Mouse (Mus musculus) hindbrain, embryonic 11.5 days (tissue): ENCODE results near the gene Dhx58. TPM values are rescaled to one million over a fixed set of nuclear protein-coding genes. Genes with fewer than 3 reads are reported as not detected.

Experiments used
- ATAC-seq: fragments of 200-750 bp; cut with Nextera tagmentation; 2 replicates; pipeline ENCODE4 v1.8.0; 2017; ENCODE audit warnings: mild to moderate bottlenecking, moderate TSS enrichment, moderate library complexity; ENCODE audit not compliant: low FRiP score
- DNase-seq: peaks from one replicate; pipeline ENCODE4 v3.0.0-alpha.2; 2015; ENCODE audit warnings: low spot score
- H3K27ac ChIP-seq: fragments of 300-500 bp; sonication (generic); 2 replicates; pipeline ENCODE4 v1.5.1; 2014; ENCODE audit warnings: mild to moderate bottlenecking, low read depth, low read length
- H3K27me3 ChIP-seq: fragments of 300-500 bp; sonication (generic); 2 replicates; pipeline ENCODE4 v1.6.1; 2014; ENCODE audit warnings: mild to moderate bottlenecking, low read length, moderate library complexity, mixed read lengths; ENCODE audit not compliant: control insufficient read depth, insufficient read depth
- H3K36me3 ChIP-seq: fragments of 300-500 bp; sonication (generic); 2 replicates; pipeline ENCODE4 v1.6.1; 2014; ENCODE audit warnings: mild to moderate bottlenecking, low read length, moderate library complexity, mixed read lengths; ENCODE audit not compliant: control insufficient read depth, insufficient read depth
- H3K4me1 ChIP-seq: fragments of 300-500 bp; sonication (generic); replicated peaks from 2 replicates; pipeline ENCODE4 v1.6.1; 2014; ENCODE audit warnings: low read length, mixed read lengths; ENCODE audit not compliant: control insufficient read depth, insufficient read depth
- H3K4me2 ChIP-seq: fragments of 300-500 bp; sonication (generic); replicated peaks from 2 replicates; pipeline ENCODE4 v1.6.1; 2014; ENCODE audit warnings: mild to moderate bottlenecking, low read depth, low read length
- H3K4me3 ChIP-seq: fragments of 300-500 bp; sonication (generic); 2 replicates; pipeline ENCODE4 v1.5.1; 2014; ENCODE audit warnings: low read depth, low read length
- H3K9ac ChIP-seq: fragments of 300-500 bp; sonication (generic); 2 replicates; pipeline ENCODE4 v1.6.1; 2014; ENCODE audit warnings: low read depth, low read length
- H3K9me3 ChIP-seq: fragments of 300-500 bp; sonication (generic); 2 replicates; pipeline ENCODE4 v1.6.1; 2016; ENCODE audit warnings: low read length; ENCODE audit not compliant: control insufficient read depth
- WGBS: fragments of 180-500 bp; shearing (Covaris S2); extraction: QIAGEN DNeasy Blood & Tissue Kit; methylation state at CpG from one replicate; pipeline ENCODE4 v1.1.7; 2014; 5-methylcytosine and 5-hydroxymethylcytosine counted together
- polyA plus RNA-seq: library from polyadenylated mRNA; unstranded; fragments of >200 nt; fragmentation: Nextera tagmentation; extraction: Ambion mirVana; gene quantifications from 2 replicates; pipeline ENCODE4 v1.2.1, GENCODE M21; 2014

Dhx58 gene
- polyA plus RNA-seq, 1 experiment from 2014 or later, result 1.9 TPM

DNA sequence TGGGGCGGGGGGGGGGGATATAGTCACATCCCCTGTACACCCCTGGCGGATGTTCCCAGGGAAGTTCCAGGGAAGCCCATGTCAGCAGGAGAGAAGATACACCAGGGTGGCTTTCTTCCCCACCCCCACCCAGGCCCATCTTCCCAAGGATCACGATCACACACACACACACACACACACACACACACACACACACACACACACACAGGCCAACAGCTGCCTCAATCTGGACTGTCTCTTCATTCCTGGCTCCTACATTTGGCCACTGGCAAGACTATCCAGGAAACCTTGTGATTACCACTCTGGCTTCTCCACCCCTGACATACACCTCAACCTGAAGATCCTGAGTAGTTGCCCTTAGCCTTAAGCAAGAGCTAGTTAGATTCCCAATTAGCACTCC is 18.7 kb downstream of the Dhx58 start:
- DNase-seq, result no peak
- ATAC-seq, result no peak
- H3K27me3 ChIP-seq, result no peaks in the 10 kb centered on the region
- WGBS, result 80% methylated on average over 1 of the region's 3 CpGs
- H3K27ac ChIP-seq, result no peak overlapping the region
- H3K4me1 ChIP-seq, result no peaks in the 10 kb centered on the region
- no peak overlapping the region for H3K9ac ChIP-seq
- no peaks in the 10 kb centered on the region for H3K36me3 ChIP-seq
- H3K9me3 ChIP-seq, result no peaks in the 10 kb centered on the region
- no peak overlapping the region for H3K4me2 ChIP-seq
- H3K4me3 ChIP-seq, result no peak overlapping the region

DNA sequence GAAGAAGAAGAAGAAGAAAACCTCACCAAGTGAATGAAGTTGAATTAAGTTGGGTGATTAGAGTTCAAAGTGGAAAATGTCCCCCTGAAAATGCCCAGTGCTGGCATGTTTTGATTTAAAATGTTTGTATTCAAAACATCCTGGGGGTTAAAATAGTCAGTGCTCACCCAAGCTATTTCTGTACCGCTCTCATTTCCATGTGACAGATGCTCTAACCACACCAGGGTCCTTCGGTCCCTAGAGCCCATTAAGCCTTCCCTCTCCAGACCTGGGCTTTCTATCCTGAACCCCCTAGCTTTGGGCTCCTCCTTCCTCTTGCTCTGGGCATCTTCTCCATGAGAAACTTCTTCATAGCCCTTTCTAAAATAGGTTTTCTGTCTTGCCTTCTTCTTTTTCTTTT is 20.0 kb downstream of the Dhx58 start:
- no peaks in the 10 kb centered on the region for H3K27me3 ChIP-seq
- DNase-seq, result no peak

DNA sequence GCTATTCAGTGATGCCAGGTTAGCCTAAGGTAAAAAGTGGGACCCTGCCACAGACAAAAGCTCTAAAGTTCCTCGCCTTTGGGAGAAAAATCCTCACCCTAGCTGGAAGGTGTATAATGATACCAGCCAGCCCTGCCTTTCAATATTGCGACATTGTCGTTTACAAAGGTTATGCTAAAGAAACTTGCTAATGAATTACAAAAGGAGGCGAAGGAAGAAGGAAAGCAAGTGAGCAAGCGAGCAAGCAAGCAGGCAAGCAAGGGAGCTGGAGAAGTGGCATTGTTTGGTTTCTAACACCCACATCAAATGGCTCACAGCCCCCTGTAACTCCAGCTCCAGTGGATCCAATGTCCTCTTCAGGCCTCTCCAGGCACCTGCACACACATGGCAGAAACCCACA is 21.5 kb downstream of the Dhx58 start:
- ATAC-seq (no peak), DNase-seq (no peak)
- Histone ChIP-seq H3K4me2 (no peak overlapping the region), H3K9me3 (no peaks in the 10 kb centered on the region), H3K4me3 (no peak overlapping the region), H3K4me1 (no peaks in the 10 kb centered on the region), H3K36me3 (no peaks in the 10 kb centered on the region), H3K27me3 (no peaks in the 10 kb centered on the region), H3K27ac (no peak overlapping the region), H3K9ac (no peak overlapping the region)
- WGBS, result 64% methylated on average over 5 of the region's 5 CpGs

More for the DNA sequence above, 20.0 kb downstream of the Dhx58 start:
- ATAC-seq, result no peak
- no peaks in the 10 kb centered on the region for H3K4me1 ChIP-seq
- H3K4me2 ChIP-seq, result no peak overlapping the region
- H3K36me3 ChIP-seq, result no peaks in the 10 kb centered on the region
- no peak overlapping the region for H3K27ac ChIP-seq
- H3K4me3 ChIP-seq, result no peak overlapping the region
- 80% methylated on average over 2 of the region's 2 CpGs for WGBS
- H3K9me3 ChIP-seq, result no peaks in the 10 kb centered on the region
- H3K9ac ChIP-seq, result no peak overlapping the region

DNA sequence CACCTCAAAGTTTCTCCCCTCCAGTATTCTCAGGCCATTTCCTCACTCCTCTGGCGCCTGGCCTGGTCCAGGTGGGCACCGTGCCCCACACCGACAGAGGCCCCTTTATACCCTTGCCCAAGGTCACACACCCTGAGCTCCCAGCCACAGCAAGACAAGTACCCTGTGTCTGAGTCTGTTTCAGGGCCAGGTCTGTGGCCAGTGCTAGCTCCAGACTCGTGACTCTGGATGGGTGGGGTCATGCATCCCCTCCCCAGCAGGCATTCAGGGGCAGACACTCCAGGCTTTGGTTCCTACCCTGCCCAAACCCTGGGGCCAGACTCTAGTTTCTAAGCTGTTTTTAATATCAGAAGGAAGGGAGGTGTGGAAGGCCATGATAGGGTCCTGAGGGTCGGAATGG is 22.2 kb downstream of the Dhx58 start:
- ATAC-seq, result no peak
- WGBS, result 79% methylated on average over 5 of the region's 5 CpGs
- Histone ChIP-seq H3K9ac (no peak overlapping the region), H3K9me3 (no peaks in the 10 kb centered on the region), H3K4me2 (no peak overlapping the region), H3K4me3 (no peak overlapping the region), H3K27me3 (no peaks in the 10 kb centered on the region), H3K36me3 (no peaks in the 10 kb centered on the region), H3K27ac (no peak overlapping the region), H3K4me1 (no peaks in the 10 kb centered on the region)
- no peak for DNase-seq

DNA sequence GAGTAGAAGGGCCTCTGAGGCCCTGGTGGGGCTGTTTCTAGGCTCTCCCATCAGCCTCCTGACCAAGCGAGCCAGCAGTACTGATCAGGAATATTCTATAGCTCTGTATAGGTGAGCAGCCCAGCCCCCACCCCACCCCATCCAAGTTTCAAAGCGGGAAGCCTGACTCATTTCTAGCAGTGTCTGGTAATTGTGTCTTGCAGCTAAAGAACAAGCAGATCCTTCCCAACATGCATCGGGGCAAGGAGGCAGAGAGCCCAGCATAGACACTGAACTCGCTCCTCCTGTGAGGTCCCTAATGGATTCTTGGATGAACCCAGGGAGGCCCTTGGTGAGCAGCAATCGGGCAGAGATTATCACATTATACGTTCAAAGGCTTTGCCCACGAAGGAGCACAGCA is 26.3 kb downstream of the Dhx58 start:
- no peak overlapping the region for H3K4me3 ChIP-seq
- 59% methylated on average over 7 of the region's 7 CpGs for WGBS
- H3K9ac ChIP-seq, result no peak overlapping the region
- H3K4me1 ChIP-seq, result 0 out of 2 replicates have a peak, but pooled peaks cover 3% of the 10 kb centered on the region
- 0 out of 2 replicates have a peak, but pooled peaks cover 3% of the 10 kb centered on the region for H3K27me3 ChIP-seq
- H3K36me3 ChIP-seq, result no peaks in the 10 kb centered on the region
- ATAC-seq (no peak), DNase-seq (no peak)
- H3K27ac ChIP-seq, result no peak overlapping the region
- H3K4me2 ChIP-seq, result no peak overlapping the region
- H3K9me3 ChIP-seq, result no peaks in the 10 kb centered on the region

DNA sequence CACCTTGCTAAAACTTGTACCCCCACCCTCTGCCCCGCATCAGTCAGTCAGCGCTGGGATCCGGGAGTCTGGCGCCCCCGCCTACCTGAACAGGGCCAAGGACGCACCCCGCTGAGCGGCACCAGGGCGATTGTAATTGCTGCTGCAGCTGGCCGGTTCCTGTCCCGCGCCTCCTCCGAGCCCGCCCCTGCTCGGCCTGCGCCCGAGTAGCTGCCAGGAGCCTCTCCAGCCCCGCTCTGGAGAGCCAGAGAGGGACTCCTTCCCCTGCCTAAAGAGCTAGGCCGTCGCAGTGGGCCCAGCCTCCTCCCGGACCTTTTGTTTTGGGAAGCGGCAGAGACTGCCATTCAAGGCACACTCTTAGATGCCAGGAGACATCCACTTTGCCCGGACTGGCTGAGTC is 30.9 kb downstream of the Dhx58 start:
- peaks cover 6% of the 10 kb centered on the region; the same call in 1 of the 2 replicates for H3K27me3 ChIP-seq
- peak overlapping the region; percentile 38 for H3K9ac ChIP-seq
- no peak overlapping the region for H3K27ac ChIP-seq
- DNase-seq (peak; percentile 37), ATAC-seq (no peak)
- no peak overlapping the region for H3K4me3 ChIP-seq
- 0 out of 2 replicates have a peak, but pooled peaks cover 3% of the 10 kb centered on the region for H3K4me1 ChIP-seq
- WGBS, result under 1% methylated on average over 23 of the region's 23 CpGs
- H3K9me3 ChIP-seq, result no peaks in the 10 kb centered on the region
- no peaks in the 10 kb centered on the region for H3K36me3 ChIP-seq
- peak overlapping the region; percentile 33 for H3K4me2 ChIP-seq

DNA sequence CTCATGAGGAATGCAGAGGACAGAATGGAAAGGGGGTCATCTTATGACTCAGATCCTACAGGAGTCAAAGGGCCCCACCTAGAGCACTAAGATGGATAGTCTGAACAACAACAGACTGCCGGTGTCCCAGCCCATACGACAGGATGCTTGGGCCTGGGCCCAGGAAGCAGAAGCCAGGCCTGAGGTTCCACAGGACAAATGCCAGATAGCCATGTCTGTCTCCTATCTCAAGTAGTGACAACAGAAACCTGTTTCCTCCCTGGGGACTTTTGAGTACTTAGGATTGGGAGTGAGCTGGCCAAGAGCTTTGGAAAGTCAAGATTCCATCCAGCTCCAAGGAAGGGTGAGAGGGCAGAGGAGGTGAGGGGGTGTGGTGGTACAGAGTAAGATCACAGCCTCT is 32.1 kb downstream of the Dhx58 start:
- Histone ChIP-seq H3K4me2 (no peak overlapping the region), H3K4me1 (0 out of 2 replicates have a peak, but pooled peaks cover 3% of the 10 kb centered on the region), H3K27ac (no peak overlapping the region), H3K27me3 (peaks cover 6% of the 10 kb centered on the region; the same call in 1 of the 2 replicates), H3K4me3 (no peak overlapping the region), H3K9me3 (no peaks in the 10 kb centered on the region), H3K9ac (no peak overlapping the region), H3K36me3 (no peaks in the 10 kb centered on the region)
- ATAC-seq (no peak), DNase-seq (no peak)
- WGBS, result 76% methylated on average over 2 of the region's 2 CpGs

DNA sequence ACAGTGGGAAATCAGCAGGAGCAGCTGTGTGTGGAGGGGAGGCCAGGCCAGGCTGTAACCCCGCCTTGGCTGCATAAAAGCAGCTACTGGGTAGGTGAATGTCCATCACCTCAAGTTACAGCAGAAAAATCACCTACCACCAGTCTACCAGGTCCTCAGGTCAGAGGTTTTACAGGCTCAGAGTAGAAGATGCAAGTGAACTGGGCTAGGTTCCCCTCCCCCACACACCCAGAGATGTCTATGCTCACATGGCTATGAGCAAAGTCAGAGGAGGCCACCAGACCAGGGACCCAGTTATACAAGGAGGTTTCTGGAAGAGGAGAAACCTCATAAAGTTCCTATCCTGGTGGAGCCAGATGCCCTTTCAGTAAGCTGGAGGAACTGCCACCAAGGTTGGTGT is 33.0 kb downstream of the Dhx58 start:
- H3K36me3 ChIP-seq, result no peaks in the 10 kb centered on the region
- no peak for DNase-seq
- H3K27ac ChIP-seq, result no peak overlapping the region
- no peak for ATAC-seq
- peaks cover 6% of the 10 kb centered on the region; the same call in 1 of the 2 replicates for H3K27me3 ChIP-seq
- H3K4me3 ChIP-seq, result no peak overlapping the region
- WGBS, result 63% methylated on average over 1 of the region's 1 CpGs
- no peaks in the 10 kb centered on the region for H3K9me3 ChIP-seq
- H3K9ac ChIP-seq, result no peak overlapping the region
- H3K4me2 ChIP-seq, result no peak overlapping the region
- 0 out of 2 replicates have a peak, but pooled peaks cover 3% of the 10 kb centered on the region for H3K4me1 ChIP-seq

DNA sequence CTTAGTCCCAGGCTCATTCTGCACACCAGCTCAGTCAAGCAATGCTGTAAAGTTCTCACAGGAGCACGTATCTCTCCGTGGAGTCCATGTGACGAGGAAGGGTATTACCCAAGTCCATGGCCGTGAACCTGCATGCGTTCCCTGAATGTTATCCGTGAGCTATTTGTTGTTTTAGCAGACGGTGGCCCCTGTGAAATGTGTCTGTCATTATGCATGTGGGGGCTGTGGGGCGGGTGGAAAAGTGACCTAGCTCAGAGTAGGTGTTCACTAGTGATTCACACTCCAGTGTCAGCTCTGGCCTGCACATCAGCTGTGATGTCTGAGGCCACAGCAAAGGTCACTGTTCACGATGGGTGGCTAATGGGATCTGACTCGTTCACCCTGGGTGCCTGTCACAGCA is 44.3 kb downstream of the Dhx58 start:
- Histone ChIP-seq H3K9me3 (no peaks in the 10 kb centered on the region), H3K27me3 (no peaks in the 10 kb centered on the region), H3K4me3 (no peak overlapping the region), H3K4me2 (no peak overlapping the region), H3K4me1 (no peaks in the 10 kb centered on the region), H3K27ac (no peak overlapping the region), H3K36me3 (no peaks in the 10 kb centered on the region), H3K9ac (no peak overlapping the region)
- DNase-seq, result no peak
- ATAC-seq, result no peak
- whole genome bisulfite sequencing, result 73% methylated on average over 10 of the region's 10 CpGs
